Comparison of ENCODE assay signal across 23 mouse cellular contexts in genomic region chr11:32568060-32568459, GRCm38 (mm10). TPM values are rescaled to one million over a fixed set of nuclear protein-coding genes. Genes with fewer than 3 reads are reported as not detected.
"Had no signal": no experiment of that assay in that cellular context is flagged by ENCODE, and none has a peak within 500 bp of the region (broad histone marks: within the 10 kb centered on the region; RNA-seq: fewer than 3 reads in every experiment).

No protein-coding gene starts in this region.

- H3K9ac ChIP-seq: heart, embryonic 12.5 days; hindbrain, embryonic 12.5 days; hindbrain, embryonic 14.5 days; intestine, embryonic 15.5 days; limb, embryonic 12.5 days; liver, embryonic 13.5 days had no signal

- H3K4me2 ChIP-seq: heart, embryonic 12.5 days; hindbrain, embryonic 12.5 days; hindbrain, embryonic 14.5 days; limb, embryonic 12.5 days; liver, embryonic 11.5 days; liver, embryonic 13.5 days had no signal

- H3K36me3 ChIP-seq: heart, embryonic 10.5 days; heart, embryonic 12.5 days; hindbrain, embryonic 10.5 days; hindbrain, embryonic 12.5 days; intestine, embryonic 15.5 days; limb, embryonic 10.5 days; limb, embryonic 12.5 days had no signal

- H3K27ac ChIP-seq: heart, embryonic 10.5 days; hindbrain, embryonic 12.5 days; hindbrain, embryonic 14.5 days; intestine, embryonic 15.5 days; left cerebral cortex, adult 2 months; limb, embryonic 10.5 days; limb, embryonic 12.5 days; liver, embryonic 13.5 days had no signal

- DNase-seq: gastrocnemius, postnatal 25 days; heart, adult 18-20 months; kidney, adult 18-20 months; kidney, adult 8-10 months; kidney, postnatal 10 days; kidney, postnatal 4 days; liver; liver, embryonic 13.5 days had no signal

- H3K9me3 ChIP-seq: heart, embryonic 10.5 days; heart, embryonic 12.5 days; hindbrain, embryonic 10.5 days; hindbrain, embryonic 12.5 days; intestine, embryonic 15.5 days; limb, embryonic 10.5 days; limb, embryonic 12.5 days; liver, embryonic 13.5 days had no signal

- ATAC-seq: inflammation-experienced regulatory T-cells, adult 6 months; intestine, postnatal 0 days had no signal

- H3K27me3 ChIP-seq: hindbrain, embryonic 12.5 days; intestine, embryonic 15.5 days; limb, embryonic 12.5 days; liver, embryonic 13.5 days had no signal

- H3K4me3 ChIP-seq: heart, embryonic 10.5 days; heart, embryonic 12.5 days; hindbrain, embryonic 10.5 days; hindbrain, embryonic 12.5 days; intestine, embryonic 15.5 days; left cerebral cortex, adult 2 months; limb, embryonic 10.5 days; limb, embryonic 12.5 days; liver, embryonic 13.5 days had no signal

RNA-seq across cellular contexts. Expression of gene Efcab9, which starts 36.2 kb away (rescaled TPM):
- total RNA-seq: granulocyte monocyte progenitor cell, adult 5-6 weeks; heart, adult 8-10 months had no signal
- polyA plus RNA-seq: heart, embryonic 10.5 days; hindbrain, embryonic 10.5 days; hindbrain, embryonic 12.5 days; hindbrain, embryonic 14.5 days; hindbrain, embryonic 16.5 days had no signal
